Mouse (Mus musculus) cerebellum, adult 2 months (tissue): ENCODE measurements around the gene Taz.

Experiments used
- CTCF ChIP-seq: fragments of 200-500 bp; IDR thresholded peaks from 2 replicates; pipeline ENCODE4 v1.5.1; 2011; ENCODE audit warnings: low read depth, mild to moderate bottlenecking, control low read depth, low read length, moderate library complexity, borderline replicate concordance; ENCODE audit not compliant: insufficient read depth
- POLR2A ChIP-seq: fragments of 200-500 bp; IDR thresholded peaks from 2 replicates; pipeline ENCODE4 v1.6.1; 2011; ENCODE audit warnings: low read length, control low read depth, borderline replicate concordance; ENCODE audit not compliant: insufficient read depth

GRCm38 (mm10) chrX:74257746-74258145 lies 24.0 kb upstream of the Taz start:
- no peak for TF ChIP-seq CTCF
- no peak for TF ChIP-seq POLR2A
